Mouse (Mus musculus) neutrophil, adult 5-6 weeks (primary cell): ENCODE results near the gene Olfr827. TPM values are rescaled to one million over a fixed set of nuclear protein-coding genes. Genes with fewer than 3 reads are reported as not detected.
A peak's percentile ranks its signal among the peaks of the same experiment; 100 is the strongest.

Source experiments
- ATAC-seq: fragments of 151-379, 151-347 bp; 2 replicates; pipeline ENCODE4 v1.8.0; 2017; ENCODE audit warnings: mild to moderate bottlenecking, moderate TSS enrichment; ENCODE audit not compliant: insufficient number of reproducible peaks, poor library complexity, low FRiP score, severe bottlenecking; ENCODE audit errors: extremely low read depth
- total RNA-seq: library from RNA; stranded (forward); fragments of 200-1000 nt; gene quantifications from 2 replicates; pipeline ENCODE4 v1.2.3, GENCODE M21; 2017

The Olfr827 gene
- 0.12 TPM in 1 of 2 replicates, not detected in the other for total RNA-seq

- ATAC-seq, result no peak
These were observed at the start of gene Olfr827 for GRCm38 (mm10) chr10:130214303-130214702. Gene Olfr827 (minus strand): TSS chr10:130214403.

- ATAC-seq, result no peak
These were observed 49.0 kb upstream of the Olfr827 start for GRCm38 (mm10) chr10:130263203-130263602.

- ATAC-seq, result no peak
These were observed 45.3 kb upstream of the Olfr827 start for GRCm38 (mm10) chr10:130259483-130259882.

- ATAC-seq, result no peak
These were observed 30.1 kb upstream of the Olfr827 start for GRCm38 (mm10) chr10:130244271-130244670.

GRCm38 (mm10) chr10:130238318-130239209 lies 24.4 kb upstream of the Olfr827 start:
- ATAC-seq, result no peak

- ATAC-seq, result no peak
These were observed 20.4 kb upstream of the Olfr827 start for GRCm38 (mm10) chr10:130234576-130234975.

GRCm38 (mm10) chr10:130232117-130232516 lies 17.9 kb upstream of the Olfr827 start:
- no peak for ATAC-seq

- no peak for ATAC-seq
These were observed 15.4 kb upstream of the Olfr827 start for GRCm38 (mm10) chr10:130229584-130229983.

GRCm38 (mm10) chr10:130228246-130228645 lies 14.0 kb upstream of the Olfr827 start:
- ATAC-seq, result peak; percentile 84

- ATAC-seq, result no peak
These were observed 10.8 kb upstream of the Olfr827 start for GRCm38 (mm10) chr10:130225034-130225433.

- ATAC-seq, result no peak
These were observed 30.1 kb downstream of the Olfr827 start, which contains the start of gene Olfr826 for GRCm38 (mm10) chr10:130184086-130184485. Gene Olfr826 (minus strand): TSS chr10:130184186.

- ATAC-seq, result no peak
These were observed 47.5 kb downstream of the Olfr827 start, which contains the start of gene Olfr825 for GRCm38 (mm10) chr10:130166666-130167065. Gene Olfr825 (minus strand): TSS chr10:130166766.

- ATAC-seq, result no peak
These were observed 49.0 kb downstream of the Olfr827 start for GRCm38 (mm10) chr10:130165196-130165595.

Other genes starting within 250 kb of the Olfr827 start
- gene Olfr819, start 247.1 kb downstream of the Olfr827 start, total RNA-seq, result not detected in 2 replicates
- not detected in 2 replicates for gene Olfr247, start 238.3 kb downstream of the Olfr827 start, total RNA-seq
- gene Gm10310, start 229.3 kb downstream of the Olfr827 start, total RNA-seq, result not detected in 2 replicates
- gene Olfr820, start 201.8 kb downstream of the Olfr827 start, total RNA-seq, result 0.35 TPM in 1 of 2 replicates, not detected in the other
- not detected in 2 replicates for gene Olfr821, start 184.1 kb downstream of the Olfr827 start, total RNA-seq
- gene Olfr822, start 143.2 kb downstream of the Olfr827 start, total RNA-seq, result not detected in 2 replicates
- gene Olfr823, start 99.0 kb downstream of the Olfr827 start, total RNA-seq, result not detected in 2 replicates
- not detected in 2 replicates for gene Olfr824, start 84.4 kb downstream of the Olfr827 start, total RNA-seq
- not detected in 2 replicates for gene Olfr825, start 47.6 kb downstream of the Olfr827 start, total RNA-seq
- not detected in 2 replicates for gene Olfr826, start 30.2 kb downstream of the Olfr827 start, total RNA-seq
- gene Neurod4, start 65.8 kb upstream of the Olfr827 start, total RNA-seq, result 0.61 and 1.0 TPM in 2 replicates
- 70.0 and 70.5 TPM in 2 replicates for gene Tespa1, start 108.5 kb upstream of the Olfr827 start, total RNA-seq
- 0.12 TPM in 2 replicates for gene Vmn2r84, start 179.9 kb upstream of the Olfr827 start, total RNA-seq
- not detected in 2 replicates for gene Vmn2r85, start 215.3 kb upstream of the Olfr827 start, total RNA-seq
- not detected in 2 replicates for gene Vmn2r86, start 241.6 kb upstream of the Olfr827 start, total RNA-seq